Mouse (Mus musculus) small intestine, adult 2 months (tissue): ENCODE data around the gene E430018J23Rik.

Experiments
- CTCF ChIP-seq: fragments of 200-500 bp; IDR thresholded peaks from 2 replicates; pipeline ENCODE4 v1.5.1; 2012; ENCODE audit warnings: low read depth, mild to moderate bottlenecking, control low read depth, inconsistent platforms, low read length, moderate library complexity, mixed read lengths; ENCODE audit not compliant: insufficient replicate concordance, insufficient read length; ENCODE audit errors: extremely low read depth
- POLR2A ChIP-seq: fragments of 200-500 bp; IDR thresholded peaks from 2 replicates; pipeline ENCODE4 v1.6.1; 2012; ENCODE audit warnings: low read depth, mild to moderate bottlenecking, control low read depth, inconsistent platforms, low read length, moderate library complexity

- TF ChIP-seq CTCF (no peak), POLR2A (no peak)
Measured at GRCm38 (mm10) chr7:127366249-127366648, 27.2 kb downstream of the E430018J23Rik start.
